Mouse (Mus musculus) frontal cortex, adult (tissue): Measurements from ENCODE around the gene Pan3.

Source experiments
- ATAC-seq: cut with Nextera tagmentation; 2 replicates; pipeline ENCODE4 v1.9.2; 2017; ENCODE audit warnings: mild to moderate bottlenecking, moderate library complexity, mixed read lengths; ENCODE audit not compliant: low TSS enrichment

The Pan3 gene

GRCm38 (mm10) chr5:147430936-147431839 is 1.2 kb downstream of the Pan3 start:
- peak; percentile 21; the same call in 1 of the 2 replicates for ATAC-seq

GRCm38 (mm10) chr5:147432927-147433326 is 3.0 kb downstream of the Pan3 start:
- ATAC-seq = no peak

- no peak for ATAC-seq
Measured at GRCm38 (mm10) chr5:147435224-147435623, 5.3 kb downstream of the Pan3 start.

- ATAC-seq = no peak
Measured at GRCm38 (mm10) chr5:147435751-147436150, 5.8 kb downstream of the Pan3 start.

GRCm38 (mm10) chr5:147436491-147436890 is 6.5 kb downstream of the Pan3 start:
- no peak for ATAC-seq

GRCm38 (mm10) chr5:147440996-147441507 is 11.1 kb downstream of the Pan3 start:
- no peak for ATAC-seq

GRCm38 (mm10) chr5:147441979-147442378 is 12.0 kb downstream of the Pan3 start:
- ATAC-seq = no peak

- no peak for ATAC-seq
Measured at GRCm38 (mm10) chr5:147442741-147443140, 12.8 kb downstream of the Pan3 start.

GRCm38 (mm10) chr5:147444298-147444697 is 14.3 kb downstream of the Pan3 start:
- ATAC-seq = no peak

GRCm38 (mm10) chr5:147444757-147445156 is 14.8 kb downstream of the Pan3 start:
- ATAC-seq = no peak

- ATAC-seq = peak; percentile 68
Measured at GRCm38 (mm10) chr5:147445252-147445651, 15.3 kb downstream of the Pan3 start.

- no peak for ATAC-seq
Measured at GRCm38 (mm10) chr5:147448526-147448925, 18.6 kb downstream of the Pan3 start.

GRCm38 (mm10) chr5:147448933-147449332 is 19.0 kb downstream of the Pan3 start:
- ATAC-seq = 0 out of 2 replicates have a peak, but pooled peaks have one; percentile 56

GRCm38 (mm10) chr5:147456491-147456890 is 26.5 kb downstream of the Pan3 start:
- ATAC-seq = no peak

- no peak for ATAC-seq
Measured at GRCm38 (mm10) chr5:147459821-147460567, 30.0 kb downstream of the Pan3 start.

- peak; percentile 97 for ATAC-seq
Measured at GRCm38 (mm10) chr5:147463251-147463650, 33.3 kb downstream of the Pan3 start.

GRCm38 (mm10) chr5:147466361-147466760 is 36.4 kb downstream of the Pan3 start:
- ATAC-seq = no peak

- no peak for ATAC-seq
Measured at GRCm38 (mm10) chr5:147471163-147471562, 41.2 kb downstream of the Pan3 start.

GRCm38 (mm10) chr5:147473071-147473470 is 43.1 kb downstream of the Pan3 start:
- ATAC-seq = no peak

- ATAC-seq = no peak
Measured at GRCm38 (mm10) chr5:147473856-147474255, 43.9 kb downstream of the Pan3 start.

GRCm38 (mm10) chr5:147476109-147476508 is 46.1 kb downstream of the Pan3 start:
- no peak for ATAC-seq

GRCm38 (mm10) chr5:147477106-147477505 is 47.1 kb downstream of the Pan3 start:
- ATAC-seq = no peak

- no peak for ATAC-seq
Measured at GRCm38 (mm10) chr5:147479341-147479740, 49.4 kb downstream of the Pan3 start.
